Mouse (Mus musculus): Measurements from ENCODE around the gene Hal. TPM values are rescaled to one million over a fixed set of nuclear protein-coding genes. Genes with fewer than 3 reads are reported as not detected.

Gene Hal
- total and polyA plus RNA-seq, 3 experiments: 0.76 TPM; not detected in 2

DNA sequence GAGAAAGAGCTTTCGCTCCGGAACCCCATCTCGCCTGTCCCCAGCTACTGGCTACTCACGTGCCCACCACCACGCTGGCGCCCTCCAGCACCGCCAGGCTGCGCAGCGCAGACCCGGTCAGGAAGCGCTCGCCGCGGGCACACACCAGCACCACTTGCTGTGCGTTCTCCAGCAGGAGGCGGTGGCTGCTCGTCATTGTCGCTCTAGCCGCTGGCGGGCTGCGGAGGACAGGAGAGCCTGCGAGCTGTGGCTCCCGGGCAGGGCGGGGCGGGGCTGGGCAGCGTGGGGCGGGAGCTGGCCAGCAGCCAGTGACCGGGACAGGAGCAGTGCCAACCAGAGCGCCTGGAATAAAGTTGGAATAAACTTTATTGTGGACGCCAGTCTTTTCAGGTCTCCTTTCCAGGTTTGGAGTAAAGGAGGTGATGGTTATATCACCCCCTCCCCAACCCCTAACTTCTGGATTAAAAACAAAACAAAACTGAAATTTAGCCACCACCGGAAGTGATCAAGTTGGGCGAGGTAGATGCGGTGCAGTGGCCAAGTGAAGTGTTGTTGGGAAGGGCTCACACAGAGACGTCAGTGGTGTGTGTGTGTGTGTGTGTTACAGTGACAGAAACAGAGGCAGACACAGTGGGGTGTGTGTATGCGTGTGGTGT is 51.3 kb downstream of the Hal start, which contains the start of gene Amdhd1 (continued):
- TF ChIP-seq PAX5 (IDR thresholded peaks at IDR 0.05; ENCODE audit: low read length): no peak
- TF ChIP-seq USF1 (IDR thresholded peaks at IDR 0.05; ENCODE audit: low read depth, low read length): peak; percentile 33; the same call in 1 of the 2 replicates
- TF ChIP-seq GABPA (IDR thresholded peaks at IDR 0.05; ENCODE audit: insufficient replicate concordance, low read depth, low read length): no peak
- peak; percentile 87 for TF ChIP-seq RAD21 (IDR thresholded peaks at IDR 0.05; ENCODE audit: low read depth, low read length)
- no peak for TF ChIP-seq KAT2A (IDR thresholded peaks at IDR 0.05; ENCODE audit: insufficient replicate concordance, low read length)
- TF ChIP-seq EP300 (IDR thresholded peaks at IDR 0.05; ENCODE audit: low read length): no peak; the same call in 1 of the 2 replicates
- TF ChIP-seq HCFC1 (IDR thresholded peaks at IDR 0.05; ENCODE audit: low read depth, low read length): peak; percentile 56
- TF ChIP-seq BHLHE40 (IDR thresholded peaks at IDR 0.05; ENCODE audit: low read depth, low read length): peak; percentile 100
- TF ChIP-seq MEF2A (IDR thresholded peaks at IDR 0.05; ENCODE audit: borderline replicate concordance, low read depth, low read length): peak; percentile 67
- TF ChIP-seq E2F4 (IDR thresholded peaks at IDR 0.05; ENCODE audit: insufficient replicate concordance, low read depth, low read length): 0 out of 2 replicates have a peak, but pooled peaks have one; percentile 52
- no peak; the same call in 1 of the 2 replicates for TF ChIP-seq ZNF384 (IDR thresholded peaks at IDR 0.05; ENCODE audit: low read depth, low read length)
- TF ChIP-seq ELF1 (IDR thresholded peaks at IDR 0.05; ENCODE audit: low read depth, low read length): peak; percentile 71
- TF ChIP-seq NELFE (IDR thresholded peaks at IDR 0.05; ENCODE audit: low read depth, low read length): peak; percentile 65
- no peak for TF ChIP-seq ZMIZ1 (IDR thresholded peaks at IDR 0.05; ENCODE audit: low read depth, low read length)
- peak; percentile 51; the same call in 1 of the 2 replicates for TF ChIP-seq SIN3A (IDR thresholded peaks at IDR 0.05; ENCODE audit: low read length)
- TF ChIP-seq ZC3H11A (IDR thresholded peaks at IDR 0.05; ENCODE audit: low read depth, low read length): peak; percentile 61

DNA sequence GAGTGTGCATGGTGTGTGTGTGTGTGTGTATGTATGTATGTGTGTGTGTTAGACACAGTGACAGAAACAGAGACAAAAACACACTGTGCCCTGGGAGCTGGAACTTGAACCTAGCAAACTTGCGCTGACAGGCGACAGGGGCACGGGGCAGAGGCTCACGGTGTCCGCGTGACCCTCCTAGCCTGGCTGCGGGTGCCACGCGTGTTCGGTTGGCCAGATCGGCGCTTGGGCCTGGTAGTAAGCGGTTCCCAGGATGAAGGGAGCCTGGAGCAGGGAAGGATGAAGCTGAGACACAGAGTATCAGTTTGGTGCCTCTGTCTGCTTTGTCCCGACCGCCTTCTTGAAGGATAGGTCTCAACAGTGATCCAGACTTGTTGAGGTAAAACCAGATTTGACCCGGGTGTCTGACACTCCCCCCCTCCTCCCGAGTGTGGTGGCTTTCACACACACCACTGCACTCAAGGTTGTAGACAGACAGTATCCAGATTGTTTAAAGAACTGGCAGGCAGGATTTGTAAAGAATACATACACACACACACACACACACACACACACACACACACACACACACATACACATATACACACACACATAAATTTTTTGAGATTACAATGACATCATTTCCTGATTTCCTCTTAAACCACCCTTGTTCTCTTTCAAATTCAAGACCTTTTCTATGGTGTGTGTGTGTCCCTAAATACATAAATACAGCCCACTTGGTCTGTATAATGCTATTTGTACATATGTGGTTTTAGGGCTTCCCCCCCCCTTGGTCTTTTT is 52.1 kb downstream of the Hal start, which contains the start of gene Ccdc38:
TSS of gene Ccdc38 (plus strand) at position 202 of the 780 bp plus-strand sequence.
- H3K27me3 ChIP-seq (replicated peaks): no peaks in the 10 kb centered on the region
- H3K4me3 ChIP-seq (replicated peaks in 1 of 3; ENCODE audit: low read depth in 2 of 3, low read length in 2 of 3, poor library complexity in 1 of 3): peak within 1 kb of the TSS; percentile 46 to 77 (median 56)
- in situ Hi-C loops (cut with MboI; ENCODE audit: low pct_ligation_motif_present, low pct_unique_long_range_greater_than_20kb, low sequenced_read_pairs) (loop anchor here (5.0 kb wide), 1 partner anchor 37 kb away; no protein-coding TSS in a partner anchor), dilution Hi-C loops (cut with MboI; ENCODE audit: extremely low pct_ligation_motif_present, extremely low pct_unique_long_range_greater_than_20kb, low sequenced_read_pairs) (no loop called here)
- H3K27ac ChIP-seq (ENCODE audit: insufficient read depth, low read depth): peak within 1 kb of the TSS; percentile 99
- peak within 1 kb of the TSS; percentile 85 for H3K9ac ChIP-seq (ENCODE audit: insufficient read depth, low read depth)
- no peak for TF ChIP-seq USF1 (IDR thresholded peaks at IDR 0.05; ENCODE audit: low read depth, low read length)
- TF ChIP-seq NRF1 (IDR thresholded peaks at IDR 0.05; ENCODE audit: low read depth, low read length): no peak
- no peak for TF ChIP-seq MEF2A (IDR thresholded peaks at IDR 0.05; ENCODE audit: borderline replicate concordance, low read depth, low read length)
- TF ChIP-seq ZKSCAN1 (IDR thresholded peaks at IDR 0.05; ENCODE audit: borderline replicate concordance, low read depth, low read length): no peak
- 0 out of 2 replicates have a peak, but pooled peaks have one; percentile 6 for TF ChIP-seq EP300 (IDR thresholded peaks at IDR 0.05; ENCODE audit: low read length)
- TF ChIP-seq POLR2A (IDR thresholded peaks at IDR 0.05; ENCODE audit: low read depth, low read length): peak; percentile 20
- no peak for TF ChIP-seq JUND (conservative IDR thresholded peaks at IDR 0.05; ENCODE audit: low read depth, low read length)
- no peak; the same call in 1 of the 2 replicates for TF ChIP-seq CHD2 (IDR thresholded peaks at IDR 0.05; ENCODE audit: low read length)
- peak; percentile 16; the same call in 1 of the 2 replicates for TF ChIP-seq BHLHE40 (IDR thresholded peaks at IDR 0.05; ENCODE audit: low read depth, low read length)
- no peak for TF ChIP-seq SMC3 (IDR thresholded peaks at IDR 0.05; ENCODE audit: low read depth, low read length)
- no peak for TF ChIP-seq JUN (IDR thresholded peaks at IDR 0.05; ENCODE audit: insufficient read depth, low read depth, low read length)
- TF ChIP-seq TBP (conservative IDR thresholded peaks at IDR 0.05; ENCODE audit: low read depth, low read length): peak; percentile 63; the same call in 1 of the 2 replicates
- TF ChIP-seq IRF4 (IDR thresholded peaks at IDR 0.05; ENCODE audit: low read depth, low read length): no peak
- peak; percentile 56 for TF ChIP-seq MAX (IDR thresholded peaks at IDR 0.05; ENCODE audit: low read length)
- H3K9me3 ChIP-seq (replicated peaks; ENCODE audit: low read length): no peaks in the 10 kb centered on the region
- peak within 1 kb of the TSS; percentile 73 for H3K4me2 ChIP-seq (ENCODE audit: insufficient read depth, low read depth, poor library complexity, severe bottlenecking)
- peaks cover 0 to 40% of the 10 kb centered on the region in 2 experiments; a peak in 3 of 4 replicates for H3K4me1 ChIP-seq (ENCODE audit: control insufficient read depth in 1 of 2, insufficient read depth in 2 of 2)
- DNase-seq (ENCODE audit: extremely low read depth): peak; percentile 48
- no peaks in the 10 kb centered on the region for H3K36me3 ChIP-seq (replicated peaks in 1 of 2; ENCODE audit: control insufficient read depth in 1 of 2, insufficient read depth in 1 of 2, low read length in 1 of 2)
- H3K79me2 ChIP-seq (replicated peaks; ENCODE audit: control insufficient read depth, extremely low read depth, insufficient read depth, poor library complexity, severe bottlenecking): no peaks in the 10 kb centered on the region

All from CH12.LX (cell line).